Mouse (Mus musculus): ENCODE measurements around the gene Smpd2. TPM values are rescaled to one million over a fixed set of nuclear protein-coding genes. Genes with fewer than 3 reads are reported as not detected.
A peak's percentile ranks its signal among the peaks of the same experiment; 100 is the strongest.

Smpd2 gene
- polyA plus RNA-seq, 1 experiment: 72.7 TPM

DNA sequence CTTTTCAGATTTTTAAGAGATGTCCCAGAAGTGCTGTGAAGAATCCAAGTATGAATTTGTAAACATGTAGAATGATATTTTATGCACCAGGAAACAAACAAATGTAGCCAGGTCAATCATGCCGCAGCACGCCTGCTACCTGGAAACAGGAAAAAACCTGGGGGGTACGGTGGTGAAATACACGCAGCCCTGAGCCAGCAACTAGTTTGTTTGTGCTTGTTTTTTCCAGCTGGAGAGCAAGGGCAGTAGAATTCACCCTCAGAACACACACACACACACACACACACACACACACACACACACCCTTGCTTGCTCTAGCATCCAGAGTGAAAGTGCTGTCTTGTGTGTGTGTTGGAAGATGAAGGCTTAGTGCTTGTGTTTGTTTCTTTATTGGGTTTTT, 942 bp upstream of the Smpd2 start:
- DNase-seq: no peak
- WGBS: 13% methylated on average over 4 of the region's 4 CpGs
- TF ChIP-seq POLR2A (IDR thresholded peaks at IDR 0.05; ENCODE audit: borderline replicate concordance, extremely low read depth, low read depth, low read length) (no peak), CTCF (IDR thresholded peaks at IDR 0.05; ENCODE audit: insufficient read depth, low read length) (no peak)
- peak overlapping the region; percentile 12 for H3K4me3 ChIP-seq (replicated peaks; ENCODE audit: extremely low read depth, low read depth, low read length)
- H3K4me1 ChIP-seq (ENCODE audit: control insufficient read depth, insufficient read depth, low read length): peaks cover 14% of the 10 kb centered on the region

DNA sequence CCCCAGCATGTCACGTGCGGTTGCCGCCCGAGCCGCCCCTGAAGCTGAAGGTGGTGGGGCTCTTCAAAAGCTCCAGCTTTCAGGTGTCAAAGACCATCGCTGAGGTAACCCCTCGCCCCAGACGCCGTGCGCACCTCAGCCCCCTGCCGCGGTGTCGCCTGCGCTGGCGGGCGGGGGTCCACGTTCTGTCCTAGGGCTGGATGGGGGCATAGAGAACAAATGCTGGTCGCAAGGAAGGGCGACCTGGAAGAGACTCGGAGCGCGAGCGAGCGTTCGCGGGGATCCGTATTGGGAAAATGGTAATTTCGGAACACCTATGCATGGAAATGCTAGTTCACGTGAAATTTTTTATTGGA, 327 bp upstream of the Smpd2 start:
- WGBS: under 1% methylated on average over 29 of the region's 29 CpGs
- DNase-seq: no peak
- TF ChIP-seq CTCF (IDR thresholded peaks at IDR 0.05; ENCODE audit: insufficient read depth, low read length) (no peak), POLR2A (IDR thresholded peaks at IDR 0.05; ENCODE audit: borderline replicate concordance, extremely low read depth, low read depth, low read length) (no peak)
- H3K4me3 ChIP-seq (replicated peaks; ENCODE audit: extremely low read depth, low read depth, low read length): peak overlapping the region; percentile 81
- peaks cover 14% of the 10 kb centered on the region for H3K4me1 ChIP-seq (ENCODE audit: control insufficient read depth, insufficient read depth, low read length)

DNA sequence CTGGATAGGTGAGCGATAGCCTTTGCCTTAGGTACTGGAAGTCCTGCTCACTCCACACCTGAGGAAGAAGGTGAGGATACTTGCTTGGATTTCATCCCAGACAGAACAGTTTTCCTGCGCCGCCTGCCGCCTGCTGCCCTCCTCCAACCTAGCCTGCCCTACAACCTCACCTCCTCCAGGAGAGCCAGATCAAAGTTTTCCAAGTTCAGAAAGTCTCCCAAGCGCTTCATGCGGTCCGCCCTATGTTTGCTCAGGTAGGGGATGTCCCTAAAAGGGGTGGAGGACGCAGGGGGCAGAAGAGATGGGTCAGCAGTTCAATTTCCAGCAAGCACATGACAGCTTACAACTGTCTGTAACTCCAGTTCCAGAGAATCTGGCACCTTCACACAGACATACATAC, 875 bp downstream of the Smpd2 start:
- TF ChIP-seq POLR2A (IDR thresholded peaks at IDR 0.05; ENCODE audit: borderline replicate concordance, extremely low read depth, low read depth, low read length) (no peak), CTCF (IDR thresholded peaks at IDR 0.05; ENCODE audit: insufficient read depth, low read length) (no peak)
- peak overlapping the region; percentile 45 for H3K4me3 ChIP-seq (replicated peaks; ENCODE audit: extremely low read depth, low read depth, low read length)
- WGBS: 28% methylated on average over 8 of the region's 8 CpGs
- DNase-seq: peak; percentile 28
- peaks cover 14% of the 10 kb centered on the region for H3K4me1 ChIP-seq (ENCODE audit: control insufficient read depth, insufficient read depth, low read length)

DNA sequence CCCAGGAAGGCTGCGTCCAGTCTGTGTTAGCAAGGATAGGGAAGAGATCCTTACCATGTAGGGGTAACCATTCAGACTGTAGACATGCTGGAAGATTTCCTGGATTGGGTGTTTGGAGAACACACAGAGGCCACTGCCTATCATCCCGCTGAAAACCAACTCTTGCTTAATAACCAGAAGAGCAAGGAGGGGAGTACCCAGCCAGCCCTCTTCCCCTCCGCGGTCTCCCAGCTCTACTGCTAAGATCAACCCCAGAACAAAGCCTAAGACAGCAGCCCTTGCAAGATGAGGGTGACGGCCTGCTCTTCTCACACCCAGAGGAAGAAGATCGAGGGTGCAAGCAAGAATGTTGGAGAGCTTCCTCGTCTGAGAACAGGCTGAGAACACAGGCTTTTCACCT, 1.3 kb downstream of the Smpd2 start:
- TF ChIP-seq POLR2A (IDR thresholded peaks at IDR 0.05; ENCODE audit: borderline replicate concordance, extremely low read depth, low read depth, low read length) (no peak), CTCF (IDR thresholded peaks at IDR 0.05; ENCODE audit: insufficient read depth, low read length) (no peak)
- H3K4me1 ChIP-seq (ENCODE audit: control insufficient read depth, insufficient read depth, low read length): peaks cover 14% of the 10 kb centered on the region
- H3K4me3 ChIP-seq (replicated peaks; ENCODE audit: extremely low read depth, low read depth, low read length): peak overlapping the region; percentile 45
- no peak for DNase-seq
- WGBS: 23% methylated on average over 7 of the region's 7 CpGs

DNA sequence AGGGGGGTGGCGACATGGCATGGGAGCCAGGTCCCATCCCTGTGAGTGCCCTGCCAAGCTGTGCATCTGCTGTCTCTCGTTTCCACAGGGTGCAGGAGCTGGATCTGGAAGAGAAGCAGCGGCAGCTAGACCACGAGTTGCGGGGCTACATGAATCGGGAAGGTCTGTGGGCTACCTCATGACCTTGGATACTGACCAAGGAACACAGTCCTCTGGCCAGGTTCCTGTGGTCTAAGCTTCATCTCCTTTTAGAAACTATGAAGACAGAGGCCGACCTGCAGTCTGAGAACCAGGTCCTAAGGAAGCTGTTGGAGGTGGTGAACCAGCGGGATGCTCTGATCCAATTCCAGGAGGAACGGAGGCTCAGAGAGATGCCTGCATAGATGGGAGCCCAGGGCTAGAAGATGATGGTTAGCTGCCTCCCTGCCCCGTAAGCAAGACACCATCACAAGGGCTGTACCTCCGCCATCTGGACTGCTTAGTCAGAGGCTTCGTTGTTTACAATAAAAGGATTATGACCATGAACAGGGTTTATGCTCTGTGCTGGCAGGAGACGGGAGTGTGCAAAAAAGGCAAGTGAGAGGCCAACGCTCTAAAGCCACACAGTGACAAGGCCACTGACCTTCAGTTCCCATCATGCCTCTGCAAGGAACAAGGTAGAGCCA, 3.5 kb downstream of the Smpd2 start:
- Histone ChIP-seq H3K4me1 (ENCODE audit: control insufficient read depth, insufficient read depth, low read length) (peaks cover 14% of the 10 kb centered on the region), H3K4me3 (replicated peaks; ENCODE audit: extremely low read depth, low read depth, low read length) (no peak overlapping the region)
- WGBS: 81% methylated on average over 14 of the region's 14 CpGs
- no peak for DNase-seq
- no peak for TF ChIP-seq POLR2A (IDR thresholded peaks at IDR 0.05; ENCODE audit: borderline replicate concordance, extremely low read depth, low read depth, low read length)
- TF ChIP-seq CTCF (IDR thresholded peaks at IDR 0.05; ENCODE audit: insufficient read depth, low read length): no peak

DNA sequence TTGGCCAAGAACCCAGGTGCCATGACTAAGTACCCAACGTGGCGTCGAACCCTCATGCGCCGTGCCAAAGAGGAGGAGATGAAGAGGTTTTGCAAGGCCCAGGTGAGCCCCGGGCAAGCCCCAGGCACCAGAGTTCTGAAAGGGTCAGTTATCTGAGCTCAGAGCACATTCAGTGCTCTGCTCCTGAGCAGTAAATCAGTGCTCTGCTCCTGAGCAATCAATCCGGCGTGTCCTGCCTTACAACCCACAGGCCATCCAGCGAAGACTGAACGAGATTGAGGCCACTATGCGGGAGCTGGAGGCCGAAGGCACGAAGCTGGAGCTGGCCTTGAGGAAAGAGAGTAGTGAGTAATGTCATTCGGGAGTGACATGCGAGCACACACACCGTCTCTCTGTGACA, 4.4 kb downstream of the Smpd2 start:
- peaks cover 14% of the 10 kb centered on the region for H3K4me1 ChIP-seq (ENCODE audit: control insufficient read depth, insufficient read depth, low read length)
- no peak for DNase-seq
- 89% methylated on average over 16 of the region's 16 CpGs for WGBS
- H3K4me3 ChIP-seq (replicated peaks; ENCODE audit: extremely low read depth, low read depth, low read length): no peak overlapping the region
- TF ChIP-seq CTCF (IDR thresholded peaks at IDR 0.05; ENCODE audit: insufficient read depth, low read length) (no peak), POLR2A (IDR thresholded peaks at IDR 0.05; ENCODE audit: borderline replicate concordance, extremely low read depth, low read depth, low read length) (no peak)

DNA sequence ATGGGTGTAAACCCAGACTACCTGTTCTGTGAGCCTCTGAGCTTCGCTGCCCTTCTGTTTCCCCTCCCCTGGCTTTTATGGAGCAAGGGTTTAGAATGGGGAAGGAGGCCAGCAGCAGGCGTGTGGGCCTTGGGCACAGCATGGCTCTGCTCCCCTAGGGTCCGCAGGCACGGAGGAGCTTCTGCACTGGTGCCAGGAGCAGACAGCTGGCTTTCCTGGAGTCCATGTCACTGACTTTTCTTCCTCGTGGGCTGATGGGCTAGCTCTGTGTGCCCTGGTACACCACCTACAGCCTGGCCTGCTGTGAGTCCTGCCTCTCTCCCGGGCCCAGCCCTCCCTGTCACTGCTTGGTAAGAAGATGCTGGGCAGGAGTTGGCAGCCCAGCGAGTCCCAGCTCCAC, 7.7 kb downstream of the Smpd2 start:
- DNase-seq: no peak

DNA sequence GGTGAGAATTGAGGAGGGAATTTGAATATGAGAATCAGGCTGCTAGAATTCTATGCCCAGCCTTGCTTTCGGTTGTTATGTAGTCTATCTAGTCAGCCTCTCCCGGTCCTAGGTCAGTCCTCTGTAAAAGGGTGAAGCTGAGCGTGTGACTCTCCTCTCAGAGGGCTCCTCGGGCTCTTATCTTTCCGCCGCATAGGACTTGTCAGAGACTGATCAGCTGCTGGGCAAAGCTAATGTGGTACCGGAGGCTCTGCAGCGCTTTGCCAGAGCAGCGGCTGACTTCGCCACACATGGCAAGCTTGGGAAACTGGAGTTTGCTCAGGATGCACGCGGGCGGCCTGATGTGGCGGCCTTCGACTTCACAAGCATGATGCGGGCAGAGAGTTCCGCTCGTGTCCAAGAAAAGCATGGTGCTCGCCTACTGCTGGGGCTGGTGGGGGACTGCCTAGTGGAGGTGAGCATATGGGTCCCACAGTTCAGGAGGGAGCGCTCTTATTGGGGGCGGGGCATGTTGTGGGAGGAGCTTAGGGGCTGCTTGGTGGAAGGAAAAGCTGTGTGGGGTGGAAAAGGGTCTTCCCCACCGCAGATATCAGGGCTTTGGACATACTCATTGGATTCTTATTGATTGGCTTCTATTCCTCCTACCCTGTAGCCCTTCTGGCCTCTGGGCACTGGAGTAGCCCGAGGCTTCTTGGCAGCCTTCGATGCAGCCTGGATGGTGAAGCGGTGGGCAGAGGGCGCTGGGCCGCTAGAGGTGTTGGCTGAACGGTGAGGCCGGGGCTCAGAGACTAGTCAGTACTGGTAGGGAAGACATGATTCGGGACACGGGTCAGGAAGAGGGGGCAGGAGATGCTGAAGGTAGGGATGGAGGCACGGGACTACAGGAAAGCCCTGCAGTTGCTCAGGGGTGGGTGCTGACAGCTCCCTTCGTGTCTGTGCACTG, 9.0 kb downstream of the Smpd2 start:
- WGBS: 73% methylated on average over 33 of the region's 33 CpGs
- no peak for DNase-seq
- Histone ChIP-seq H3K4me1 (ENCODE audit: control insufficient read depth, insufficient read depth, low read length) (peaks cover 5% of the 10 kb centered on the region; the same call in 1 of the 2 replicates), H3K4me3 (replicated peaks; ENCODE audit: extremely low read depth, low read depth, low read length) (no peak overlapping the region)
- no peak for TF ChIP-seq CTCF (IDR thresholded peaks at IDR 0.05; ENCODE audit: insufficient read depth, low read length)
- no peak for TF ChIP-seq POLR2A (IDR thresholded peaks at IDR 0.05; ENCODE audit: borderline replicate concordance, extremely low read depth, low read depth, low read length)

More for the DNA sequence above, 7.7 kb downstream of the Smpd2 start:
- H3K4me1 ChIP-seq (ENCODE audit: control insufficient read depth, insufficient read depth, low read length): peaks cover 2% of the 10 kb centered on the region; the same call in 1 of the 2 replicates
- 82% methylated on average over 7 of the region's 7 CpGs for WGBS
- TF ChIP-seq POLR2A (IDR thresholded peaks at IDR 0.05; ENCODE audit: borderline replicate concordance, extremely low read depth, low read depth, low read length): no peak
- H3K4me3 ChIP-seq (replicated peaks; ENCODE audit: extremely low read depth, low read depth, low read length): no peak overlapping the region

DNA sequence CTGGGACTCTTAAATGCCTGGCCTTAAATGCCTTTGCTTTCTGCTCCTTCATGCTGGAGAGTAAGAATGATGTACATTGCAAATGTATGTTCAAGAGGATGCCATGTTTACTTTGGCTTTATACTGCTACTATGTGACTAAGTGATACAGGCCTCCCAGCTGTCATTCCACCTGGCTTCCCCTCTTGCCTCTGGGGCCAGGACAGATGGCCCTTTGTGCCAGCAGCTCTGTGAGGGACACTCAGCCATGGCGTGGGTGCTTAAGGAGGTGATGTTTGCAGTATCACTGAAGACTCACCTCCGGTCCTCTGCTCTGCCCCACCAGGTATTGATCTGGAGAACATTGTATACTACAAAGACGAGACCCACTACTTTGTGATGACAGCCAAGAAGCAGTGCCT, 10.2 kb downstream of the Smpd2 start:
- DNase-seq: no peak
- TF ChIP-seq POLR2A (IDR thresholded peaks at IDR 0.05; ENCODE audit: borderline replicate concordance, extremely low read depth, low read depth, low read length) (no peak), CTCF (IDR thresholded peaks at IDR 0.05; ENCODE audit: insufficient read depth, low read length) (no peak)
- 89% methylated on average over 3 of the region's 3 CpGs for WGBS
- H3K4me3 ChIP-seq (replicated peaks; ENCODE audit: extremely low read depth, low read depth, low read length): no peak overlapping the region
- peaks cover 8% of the 10 kb centered on the region; the same call in 1 of the 2 replicates for H3K4me1 ChIP-seq (ENCODE audit: control insufficient read depth, insufficient read depth, low read length)
